Mouse (Mus musculus): ENCODE measurements around the gene Hsd17b13.

- TF ChIP-seq CTCF (IDR thresholded peaks at IDR 0.05; ENCODE audit: extremely low read depth, insufficient read length, insufficient replicate concordance, low read depth, low read length) (no peak), POLR2A (IDR thresholded peaks at IDR 0.05; ENCODE audit: low read depth, low read length) (no peak)
Measured at GRCm38 (mm10) chr5:103971051-103971450, 6.2 kb downstream of the Hsd17b13 start.

All from small intestine, adult 2 months (tissue).